Mouse (Mus musculus) heart, postnatal 0 days (tissue): ENCODE data around the gene Comp. TPM values are rescaled to one million over a fixed set of nuclear protein-coding genes. Genes with fewer than 3 reads are reported as not detected.

Source experiments
- ATAC-seq: fragments of 200-750 bp; cut with Nextera tagmentation; 2 replicates; pipeline ENCODE4 v1.8.0; 2017; ENCODE audit warnings: low read depth, moderate number of reproducible peaks, moderate library complexity; ENCODE audit not compliant: insufficient read depth
- DNase-seq: peaks from one replicate; pipeline ENCODE4 v3.0.0-alpha.2; 2016; ENCODE audit warnings: low spot score
- H3K27ac ChIP-seq: fragments of 300-500 bp; sonication (generic); 2 replicates; pipeline ENCODE4 v1.5.1; 2014; ENCODE audit warnings: low read depth, mild to moderate bottlenecking
- H3K27me3 ChIP-seq: fragments of 300-500 bp; sonication (generic); 2 replicates; pipeline ENCODE4 v1.6.1; 2014; ENCODE audit warnings: low read length, mixed read lengths; ENCODE audit not compliant: control insufficient read depth, insufficient read depth
- H3K36me3 ChIP-seq: fragments of 300-500 bp; sonication (generic); replicated peaks from 2 replicates; pipeline ENCODE4 v1.6.1; 2014; ENCODE audit warnings: low read length, mixed read lengths; ENCODE audit not compliant: control insufficient read depth, insufficient read depth
- H3K4me1 ChIP-seq: fragments of 300-500 bp; sonication (generic); 2 replicates; pipeline ENCODE4 v1.6.1; 2014; ENCODE audit warnings: antibody characterized with exemption; ENCODE audit not compliant: control insufficient read depth, insufficient read depth
- H3K4me2 ChIP-seq: fragments of 300-500 bp; sonication (generic); 2 replicates; pipeline ENCODE4 v1.6.1; 2014; ENCODE audit warnings: low read depth, mild to moderate bottlenecking, low read length, moderate library complexity
- H3K4me3 ChIP-seq: fragments of 300-500 bp; sonication (generic); 2 replicates; pipeline ENCODE4 v1.5.1; 2014; ENCODE audit warnings: low read depth, low read length
- H3K9ac ChIP-seq: fragments of 300-500 bp; sonication (generic); replicated peaks from 2 replicates; pipeline ENCODE4 v1.6.1; 2014; ENCODE audit warnings: low read depth, low read length, mixed read lengths
- H3K9me3 ChIP-seq: fragments of 300-500 bp; sonication (generic); replicated peaks from 2 replicates; pipeline ENCODE4 v1.6.1; 2016; ENCODE audit warnings: low read length; ENCODE audit not compliant: control insufficient read depth
- CTCF ChIP-seq: IDR thresholded peaks from 2 replicates; pipeline ENCODE4 v1.5.1; 2016; ENCODE audit warnings: antibody characterized with exemption, control low read depth, low read depth
- EP300 ChIP-seq: IDR thresholded peaks from 2 replicates; pipeline ENCODE4 v1.6.1; 2016; ENCODE audit warnings: antibody characterized with exemption, low read depth
- WGBS: fragments of 180-500 bp; shearing (Covaris S2); extraction: QIAGEN DNeasy Blood & Tissue Kit; methylation state at CpG from one replicate; pipeline ENCODE4 v1.1.7; 2014; 5-methylcytosine and 5-hydroxymethylcytosine counted together
- polyA plus RNA-seq: library from polyadenylated mRNA; unstranded; fragments of >200 nt; fragmentation: Nextera tagmentation; extraction: Ambion mirVana; gene quantifications from 2 replicates; pipeline ENCODE4 v1.2.1, GENCODE M21; 2015
- total RNA-seq: library from RNA; depleted of rRNA; stranded (reverse); fragments of >200 nt; gene quantifications from 2 replicates; pipeline ENCODE4 v1.2.3, GENCODE M21; 2014; ENCODE audit warnings: low replicate concordance

The Comp gene
- total and polyA plus RNA-seq, 2 experiments from 2014 or later, result 3.2 to 4.2 TPM

DNA sequence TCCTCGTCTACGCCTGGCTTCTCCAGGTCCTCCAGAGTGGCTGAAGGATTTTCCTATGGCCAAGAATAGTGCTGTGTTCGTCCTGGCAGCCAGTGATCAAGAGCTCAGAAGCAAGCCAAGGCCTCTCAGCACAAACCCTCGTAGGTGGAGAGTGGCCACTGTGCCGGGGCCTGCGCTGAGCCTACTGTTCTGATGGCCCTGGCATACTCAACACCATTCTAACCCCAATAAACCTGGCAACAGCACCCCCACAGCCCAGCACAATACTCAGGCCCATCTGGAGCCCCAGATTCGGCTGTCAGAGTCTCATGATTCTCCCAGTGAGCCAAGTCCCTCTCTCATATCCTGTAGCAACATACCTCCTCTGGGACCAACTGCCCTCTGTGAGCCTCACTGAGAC, 32.7 kb upstream of the Comp start:
- Histone ChIP-seq H3K9ac (no peak overlapping the region), H3K4me1 (no peaks in the 10 kb centered on the region), H3K4me3 (no peak overlapping the region), H3K9me3 (no peaks in the 10 kb centered on the region), H3K27me3 (no peaks in the 10 kb centered on the region), H3K27ac (no peak overlapping the region), H3K36me3 (peaks cover 80% of the 10 kb centered on the region), H3K4me2 (no peak overlapping the region)
- no peak for TF ChIP-seq EP300
- TF ChIP-seq CTCF, result no peak
- WGBS, result 74% methylated on average over 7 of the region's 7 CpGs
- DNase-seq (no peak), ATAC-seq (no peak)

DNA sequence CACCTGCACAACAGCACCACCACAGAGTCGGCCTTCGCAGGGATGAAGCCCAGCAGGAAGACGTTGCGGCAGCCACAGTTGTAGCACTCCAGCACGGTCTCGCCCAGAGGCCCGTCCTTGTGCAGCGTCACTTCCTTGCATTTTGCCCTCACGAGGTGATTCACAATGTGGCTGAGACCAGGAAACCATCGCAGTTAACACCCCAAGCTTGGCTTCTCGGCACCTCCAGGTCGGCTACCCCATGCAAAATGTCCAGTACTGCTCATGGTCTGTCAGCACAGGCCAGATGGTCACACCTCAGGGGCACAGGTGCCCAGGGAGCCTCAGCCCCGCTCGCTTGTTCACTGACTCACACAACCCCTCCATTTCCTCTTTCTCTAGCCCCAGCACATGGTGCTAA, 31.4 kb upstream of the Comp start:
- no peaks in the 10 kb centered on the region for H3K27me3 ChIP-seq
- DNase-seq (no peak), ATAC-seq (no peak)
- no peak overlapping the region for H3K4me2 ChIP-seq
- H3K36me3 ChIP-seq, result peaks cover 78% of the 10 kb centered on the region
- no peaks in the 10 kb centered on the region for H3K4me1 ChIP-seq
- no peak overlapping the region for H3K4me3 ChIP-seq
- no peaks in the 10 kb centered on the region for H3K9me3 ChIP-seq
- H3K9ac ChIP-seq, result no peak overlapping the region
- TF ChIP-seq CTCF, result no peak
- no peak for TF ChIP-seq EP300
- WGBS, result 87% methylated on average over 14 of the region's 14 CpGs
- H3K27ac ChIP-seq, result no peak overlapping the region

DNA sequence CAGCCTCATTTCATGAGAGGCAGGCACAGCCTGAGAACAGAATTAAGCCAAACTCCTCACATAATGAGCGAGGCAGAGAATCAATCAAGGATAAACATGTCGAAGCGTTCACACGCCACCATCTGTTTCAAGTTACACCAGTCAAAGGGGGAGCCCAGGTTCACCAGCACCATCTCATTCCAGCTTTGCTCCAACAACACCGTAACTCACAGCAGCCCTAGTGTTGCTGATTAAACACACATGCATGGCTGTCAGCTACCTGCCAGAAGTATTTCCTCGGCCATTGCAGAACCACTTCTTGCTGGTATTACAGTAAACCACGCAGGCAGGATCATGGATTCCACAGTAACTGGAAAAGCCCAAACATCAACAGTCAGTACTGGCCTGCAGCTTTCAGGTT, 30.3 kb upstream of the Comp start:
- DNase-seq (no peak), ATAC-seq (no peak)
- Histone ChIP-seq H3K27ac (no peak overlapping the region), H3K4me2 (no peak overlapping the region), H3K4me3 (no peak overlapping the region), H3K9ac (no peak overlapping the region), H3K36me3 (peaks cover 68% of the 10 kb centered on the region), H3K4me1 (no peaks in the 10 kb centered on the region), H3K9me3 (no peaks in the 10 kb centered on the region), H3K27me3 (no peaks in the 10 kb centered on the region)
- no peak for TF ChIP-seq CTCF
- no peak for TF ChIP-seq EP300
- WGBS, result 90% methylated on average over 7 of the region's 7 CpGs

DNA sequence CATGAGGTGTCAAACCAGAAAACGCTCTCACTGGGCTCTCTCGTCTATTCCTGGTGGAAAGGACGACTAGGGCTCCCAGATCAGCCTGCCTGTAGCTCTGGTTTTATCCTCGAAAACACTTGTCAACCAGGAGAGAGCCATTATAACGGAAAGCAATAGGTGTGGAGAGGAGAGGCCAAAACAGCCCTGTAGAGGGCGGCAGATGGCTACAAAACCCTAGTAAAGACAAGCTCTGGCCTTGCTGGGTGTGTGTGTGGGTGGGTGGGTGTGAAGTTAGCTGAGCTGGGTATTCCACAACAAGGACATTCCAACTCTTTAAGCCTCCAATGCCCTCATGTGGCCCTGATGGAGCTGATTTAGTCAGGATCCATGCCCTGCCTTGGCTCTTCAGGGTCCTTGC, 29.7 kb upstream of the Comp start:
- H3K27me3 ChIP-seq, result no peaks in the 10 kb centered on the region
- no peak overlapping the region for H3K27ac ChIP-seq
- DNase-seq (peak; percentile 45), ATAC-seq (peak; percentile 73)
- H3K36me3 ChIP-seq, result peaks cover 61% of the 10 kb centered on the region
- peak; percentile 64 for TF ChIP-seq CTCF
- TF ChIP-seq EP300, result no peak
- WGBS, result 59% methylated on average over 6 of the region's 6 CpGs
- no peak overlapping the region for H3K9ac ChIP-seq
- no peak overlapping the region for H3K4me2 ChIP-seq
- H3K9me3 ChIP-seq, result no peaks in the 10 kb centered on the region
- no peaks in the 10 kb centered on the region for H3K4me1 ChIP-seq
- no peak overlapping the region for H3K4me3 ChIP-seq

DNA sequence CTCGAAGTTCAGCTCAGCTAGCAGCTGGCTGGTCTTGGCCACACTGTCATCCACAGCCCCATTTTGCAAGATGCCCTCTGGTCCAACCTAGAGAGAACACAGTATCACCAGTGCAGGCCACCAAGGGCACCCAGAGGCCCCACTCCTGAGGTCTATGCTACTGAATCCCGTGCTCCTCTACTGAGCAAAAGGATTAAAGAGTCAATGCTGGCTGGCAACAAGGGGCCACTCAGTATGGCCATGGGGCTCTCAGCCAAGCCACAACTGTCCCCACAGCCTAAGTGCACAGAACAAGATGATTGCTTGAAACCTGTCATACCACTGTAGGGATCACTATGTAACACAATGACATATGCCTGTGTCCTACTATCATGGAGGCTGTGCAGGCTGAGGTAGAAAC, 29.1 kb upstream of the Comp start:
- Histone ChIP-seq H3K9ac (no peak overlapping the region), H3K36me3 (peaks cover 59% of the 10 kb centered on the region), H3K27ac (no peak overlapping the region), H3K9me3 (no peaks in the 10 kb centered on the region), H3K27me3 (no peaks in the 10 kb centered on the region), H3K4me3 (no peak overlapping the region), H3K4me2 (no peak overlapping the region), H3K4me1 (no peaks in the 10 kb centered on the region)
- TF ChIP-seq CTCF (no peak), EP300 (no peak)
- no peak for ATAC-seq
- DNase-seq, result no peak
- 92% methylated on average over 2 of the region's 2 CpGs for WGBS

DNA sequence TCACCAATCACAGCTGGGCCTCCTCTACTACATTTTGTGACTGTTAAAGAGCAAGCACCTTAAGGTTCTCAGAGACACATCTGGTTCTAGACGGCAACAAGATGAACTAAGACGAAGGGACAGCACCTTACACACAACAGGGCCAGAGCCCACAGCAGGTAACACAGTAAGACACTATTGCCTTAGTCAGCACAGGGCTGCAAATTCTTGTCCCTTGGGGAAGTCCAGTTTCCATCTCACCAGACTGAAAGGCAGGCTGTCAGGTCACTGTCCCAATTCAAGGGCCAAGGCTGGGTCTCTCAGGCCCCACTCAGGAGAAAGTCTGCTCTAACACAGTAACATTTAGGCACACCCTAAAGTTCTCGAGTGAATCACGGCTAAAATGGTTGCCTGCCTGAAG, 25.9 kb upstream of the Comp start:
- Histone ChIP-seq H3K36me3 (peaks cover 31% of the 10 kb centered on the region), H3K27ac (no peak overlapping the region), H3K27me3 (no peaks in the 10 kb centered on the region), H3K9ac (0 out of 2 replicates have a peak overlapping the region, but pooled peaks have one; percentile 10), H3K9me3 (no peaks in the 10 kb centered on the region), H3K4me2 (no peak overlapping the region), H3K4me3 (no peak overlapping the region), H3K4me1 (peaks cover 23% of the 10 kb centered on the region)
- WGBS, result 78% methylated on average over 4 of the region's 4 CpGs
- ATAC-seq (no peak), DNase-seq (no peak)
- no peak for TF ChIP-seq EP300
- no peak for TF ChIP-seq CTCF
